Mouse (Mus musculus): ENCODE data around the gene Gm10337. TPM values are rescaled to one million over a fixed set of nuclear protein-coding genes. Genes with fewer than 3 reads are reported as not detected.

Gm10337 gene
- polyA plus RNA-seq, 1 experiment from 2014 or later: 6.4 TPM

DNA sequence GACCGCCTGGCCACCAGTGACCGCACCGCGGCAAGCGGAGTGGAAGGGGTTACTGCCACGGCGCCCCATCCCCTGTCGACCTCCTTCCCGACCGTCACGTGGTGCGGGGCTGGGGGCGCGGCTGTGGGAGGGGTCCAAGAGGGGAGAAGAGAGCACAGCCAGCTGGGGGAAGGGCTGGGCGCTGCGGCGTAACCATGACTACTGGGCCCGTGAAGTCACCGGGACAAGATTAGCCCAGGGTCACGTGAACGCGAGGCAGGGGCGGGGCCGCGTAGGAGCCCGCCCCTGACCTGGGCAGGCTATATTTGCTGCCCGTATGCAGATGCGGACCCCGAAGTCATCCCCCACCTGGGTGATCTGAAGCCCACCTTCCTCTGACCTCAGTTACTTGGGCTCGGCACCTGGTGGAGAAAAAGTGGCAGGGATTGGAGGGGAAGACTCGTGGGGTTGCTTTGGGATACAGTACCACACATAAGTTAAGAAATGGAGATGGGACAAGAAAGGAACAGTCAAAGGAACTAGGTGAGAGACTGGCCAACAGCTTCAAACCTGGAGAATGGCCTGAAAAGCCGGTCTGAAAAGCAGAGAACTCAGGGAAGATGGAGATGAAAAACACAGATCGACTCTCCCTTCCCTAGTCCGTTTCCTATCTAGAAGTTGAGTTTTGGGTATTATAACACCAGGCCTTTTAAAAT lies 7.2 kb downstream of the Gm10337 start:
- 3% methylated on average over 34 of the region's 34 CpGs for WGBS
- peak overlapping the region; percentile 67 for H3K9ac ChIP-seq (replicated peaks)
- no peaks in the 10 kb centered on the region for H3K9me3 ChIP-seq (replicated peaks)
- peaks cover 13% of the 10 kb centered on the region; the same call in 1 of the 2 replicates for H3K36me3 ChIP-seq
- H3K27me3 ChIP-seq (replicated peaks): no peaks in the 10 kb centered on the region
- H3K4me1 ChIP-seq: peaks cover 69% of the 10 kb centered on the region
- H3K4me2 ChIP-seq: peak overlapping the region; percentile 87
- peak overlapping the region; percentile 67 for H3K4me3 ChIP-seq (replicated peaks)
- peak overlapping the region; percentile 92 for H3K27ac ChIP-seq (replicated peaks)
- peak; percentile 96 for ATAC-seq (ENCODE audit: low FRiP score)

DNA sequence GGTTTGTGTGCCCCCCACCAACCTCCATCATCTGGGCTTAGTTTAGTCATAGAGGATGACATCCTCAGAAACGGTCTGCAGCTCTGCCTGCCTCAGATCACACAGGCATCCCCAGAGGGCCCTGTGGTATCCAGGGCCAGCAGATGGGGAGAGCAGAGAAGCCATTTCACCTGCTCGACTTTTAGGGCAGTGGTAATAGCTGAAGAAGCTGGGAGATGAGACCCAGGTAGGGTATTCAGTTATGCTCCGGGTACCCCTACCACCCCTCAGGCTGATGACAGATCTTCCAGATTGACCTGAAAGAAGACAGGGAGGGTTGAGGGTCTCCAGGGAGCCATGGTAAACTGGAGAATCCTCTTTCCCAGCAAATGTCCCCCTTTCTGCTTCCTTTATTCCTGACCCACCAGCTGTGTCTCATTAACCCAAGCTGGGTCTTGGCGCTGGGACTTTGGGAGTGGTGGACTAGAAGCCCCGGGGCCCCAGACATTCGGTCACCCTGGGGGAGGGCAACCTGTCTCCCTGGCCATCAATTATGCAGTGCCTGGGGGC lies 7.8 kb downstream of the Gm10337 start:
- H3K9me3 ChIP-seq (replicated peaks): no peaks in the 10 kb centered on the region
- peak overlapping the region; percentile 67; the same call in 1 of the 2 replicates for H3K9ac ChIP-seq (replicated peaks)
- H3K4me2 ChIP-seq: peak overlapping the region; percentile 87
- no peak for ATAC-seq (ENCODE audit: low FRiP score)
- peaks cover 13% of the 10 kb centered on the region; the same call in 1 of the 2 replicates for H3K36me3 ChIP-seq
- H3K4me3 ChIP-seq (replicated peaks): peak overlapping the region; percentile 67
- peak overlapping the region; percentile 92 for H3K27ac ChIP-seq (replicated peaks)
- whole genome bisulfite sequencing: 5% methylated on average over 6 of the region's 6 CpGs
- H3K4me1 ChIP-seq: peaks cover 75% of the 10 kb centered on the region
- no peaks in the 10 kb centered on the region for H3K27me3 ChIP-seq (replicated peaks)

DNA sequence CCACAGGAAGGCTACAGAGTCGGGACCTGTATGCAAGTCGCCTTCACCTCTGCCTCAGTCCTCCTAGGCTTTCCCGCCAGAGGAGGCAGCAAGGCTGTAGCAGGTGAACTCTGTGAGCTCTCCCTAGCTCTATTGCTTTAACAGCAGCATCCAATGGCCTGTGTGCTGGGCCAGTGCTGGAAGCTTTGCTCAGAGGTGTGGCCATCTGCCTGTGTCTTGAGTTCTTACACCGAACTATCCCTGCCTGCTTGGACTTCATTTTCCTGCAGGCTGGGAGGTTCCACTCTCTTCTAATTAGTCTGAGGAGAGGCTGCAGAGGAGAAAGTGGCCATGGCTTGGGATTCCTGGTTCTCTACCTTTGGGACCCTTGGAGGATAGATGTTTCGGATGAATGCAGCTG lies 8.5 kb downstream of the Gm10337 start:
- H3K9me3 ChIP-seq (replicated peaks): no peaks in the 10 kb centered on the region
- H3K9ac ChIP-seq (replicated peaks): peak overlapping the region; percentile 12; the same call in 1 of the 2 replicates
- H3K4me1 ChIP-seq: peaks cover 75% of the 10 kb centered on the region
- no peaks in the 10 kb centered on the region for H3K27me3 ChIP-seq (replicated peaks)
- no peak for ATAC-seq (ENCODE audit: low FRiP score)
- H3K4me3 ChIP-seq (replicated peaks): no peak overlapping the region
- peaks cover 13% of the 10 kb centered on the region; the same call in 1 of the 2 replicates for H3K36me3 ChIP-seq
- WGBS: 25% methylated on average over 5 of the region's 5 CpGs
- H3K27ac ChIP-seq (replicated peaks): peak overlapping the region; percentile 92
- peak overlapping the region; percentile 87 for H3K4me2 ChIP-seq

DNA sequence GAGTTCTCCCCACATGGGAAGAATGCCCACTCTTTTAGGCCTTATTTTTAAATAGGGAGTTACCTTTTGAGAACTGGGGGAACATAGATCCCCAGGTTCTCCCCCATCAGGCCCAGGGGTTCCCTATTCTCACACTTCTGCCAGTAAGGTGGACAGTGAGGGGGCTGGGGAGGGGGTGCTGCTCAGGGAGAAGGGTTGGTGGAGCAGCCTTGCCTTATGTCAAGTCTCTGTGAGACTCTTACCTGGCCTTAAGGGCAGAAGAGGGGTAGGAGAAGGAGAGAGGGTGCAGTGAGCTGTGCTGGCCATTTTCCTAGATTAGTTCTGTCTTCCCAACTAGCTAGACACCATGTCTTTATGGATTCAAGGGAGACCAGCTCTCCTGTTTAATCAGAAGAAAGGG lies 8.9 kb downstream of the Gm10337 start:
- H3K9ac ChIP-seq (replicated peaks): peak overlapping the region; percentile 12; the same call in 1 of the 2 replicates

DNA sequence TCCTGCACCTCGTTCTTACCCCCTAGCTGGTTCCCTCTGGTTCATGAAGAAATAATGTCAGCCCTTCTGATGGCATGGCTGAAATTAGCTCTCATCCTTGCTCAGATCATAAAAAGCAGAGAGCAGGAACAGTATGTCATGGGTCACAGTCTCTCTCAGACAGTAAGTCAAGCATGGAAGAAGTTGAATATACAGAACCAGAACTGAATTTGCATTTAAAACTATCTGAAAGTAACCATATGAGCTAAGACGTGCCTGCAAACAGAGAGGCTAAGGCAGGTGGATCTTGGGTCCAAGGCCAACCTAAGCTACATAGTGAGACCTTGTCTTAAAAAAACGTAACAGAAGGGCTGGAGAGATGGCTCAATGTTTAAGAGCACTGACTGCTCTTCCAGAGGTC lies 9.5 kb downstream of the Gm10337 start:
- no peaks in the 10 kb centered on the region for H3K27me3 ChIP-seq (replicated peaks)
- no peak for ATAC-seq (ENCODE audit: low FRiP score)
- no peak overlapping the region for H3K9ac ChIP-seq (replicated peaks)
- no peak overlapping the region for H3K4me2 ChIP-seq
- no peaks in the 10 kb centered on the region for H3K9me3 ChIP-seq (replicated peaks)
- H3K27ac ChIP-seq (replicated peaks): no peak overlapping the region
- 78% methylated on average over 3 of the region's 3 CpGs for WGBS
- 0 out of 2 replicates have a peak, but pooled peaks cover 5% of the 10 kb centered on the region for H3K36me3 ChIP-seq
- peaks cover 75% of the 10 kb centered on the region for H3K4me1 ChIP-seq
- H3K4me3 ChIP-seq (replicated peaks): no peak overlapping the region

More for the DNA sequence above, 8.9 kb downstream of the Gm10337 start:
- Histone ChIP-seq H3K4me1 (peaks cover 75% of the 10 kb centered on the region), H3K36me3 (peaks cover 11% of the 10 kb centered on the region; the same call in 1 of the 2 replicates), H3K9me3 (replicated peaks) (no peaks in the 10 kb centered on the region), H3K4me2 (peak overlapping the region; percentile 87), H3K4me3 (replicated peaks) (no peak overlapping the region), H3K27ac (replicated peaks) (peak overlapping the region; percentile 92), H3K27me3 (replicated peaks) (no peaks in the 10 kb centered on the region)
- ATAC-seq (ENCODE audit: low FRiP score): no peak

- Histone ChIP-seq H3K36me3 (no peaks in the 10 kb centered on the region), H3K4me1 (peaks cover 71% of the 10 kb centered on the region), H3K9me3 (replicated peaks) (no peaks in the 10 kb centered on the region), H3K4me3 (replicated peaks) (peak overlapping the region; percentile 66), H3K4me2 (peak overlapping the region; percentile 78), H3K27ac (replicated peaks) (peak overlapping the region; percentile 100; the same call in 1 of the 2 replicates), H3K27me3 (replicated peaks) (no peaks in the 10 kb centered on the region), H3K9ac (replicated peaks) (peak overlapping the region; percentile 85)
- no peak for ATAC-seq (ENCODE audit: low FRiP score)
- WGBS: 82% methylated on average over 2 of the region's 2 CpGs
Measured at GRCm38 (mm10) chr15:102515261-102515660, 11.7 kb downstream of the Gm10337 start.

DNA sequence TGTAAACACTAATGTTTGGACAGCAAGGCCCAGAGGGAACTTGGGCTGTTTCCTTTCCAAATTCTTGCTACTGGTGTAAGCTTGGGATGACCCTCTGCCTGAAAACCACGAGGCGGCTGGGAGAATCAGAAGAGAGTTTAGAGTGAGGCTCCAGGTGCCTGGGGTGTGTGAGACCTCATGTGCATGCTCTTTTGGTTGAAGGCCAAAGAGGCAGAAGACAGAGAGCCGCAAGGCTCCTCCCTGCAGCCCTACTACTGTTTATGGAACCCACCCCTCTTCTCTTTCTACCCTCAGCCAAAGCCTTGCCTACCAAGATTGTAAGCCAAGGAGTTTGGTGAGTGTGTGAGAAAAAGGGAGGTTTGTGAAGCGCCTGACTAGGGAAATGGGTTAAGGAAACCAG lies 12.3 kb downstream of the Gm10337 start:
- peak overlapping the region; percentile 66 for H3K4me3 ChIP-seq (replicated peaks)
- H3K36me3 ChIP-seq: no peaks in the 10 kb centered on the region
- H3K4me1 ChIP-seq: peaks cover 74% of the 10 kb centered on the region
- H3K9me3 ChIP-seq (replicated peaks): no peaks in the 10 kb centered on the region
- ATAC-seq (ENCODE audit: low FRiP score): no peak
- H3K27me3 ChIP-seq (replicated peaks): no peaks in the 10 kb centered on the region
- H3K4me2 ChIP-seq: peak overlapping the region; percentile 78
- H3K27ac ChIP-seq (replicated peaks): peak overlapping the region; percentile 100
- 56% methylated on average over 4 of the region's 4 CpGs for WGBS
- peak overlapping the region; percentile 85 for H3K9ac ChIP-seq (replicated peaks)

DNA sequence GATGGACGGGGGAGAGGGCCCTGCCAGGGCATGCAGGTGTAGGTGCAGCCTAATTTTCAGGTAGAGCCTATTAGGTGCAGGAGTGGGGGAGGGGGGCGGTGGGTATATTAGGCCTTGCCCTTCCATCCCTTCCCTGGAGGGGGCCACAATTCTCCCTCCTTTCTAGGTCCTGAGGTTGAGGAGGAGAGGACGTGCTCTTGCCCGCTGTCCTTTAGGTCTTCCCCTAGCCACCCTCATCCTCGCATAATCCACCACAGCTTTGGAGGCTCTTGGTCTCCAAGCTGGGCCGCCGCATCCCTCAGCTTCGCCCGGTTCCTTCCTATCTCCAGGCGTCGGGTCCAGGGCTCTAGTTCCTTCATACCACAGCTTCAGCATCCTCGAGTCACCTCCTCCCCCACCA lies 12.8 kb downstream of the Gm10337 start:
- Histone ChIP-seq H3K27ac (replicated peaks) (peak overlapping the region; percentile 100), H3K9ac (replicated peaks) (peak overlapping the region; percentile 85), H3K4me3 (replicated peaks) (peak overlapping the region; percentile 66), H3K36me3 (peaks cover 3% of the 10 kb centered on the region; the same call in 1 of the 2 replicates), H3K9me3 (replicated peaks) (no peaks in the 10 kb centered on the region), H3K4me2 (peak overlapping the region; percentile 78), H3K4me1 (peaks cover 69% of the 10 kb centered on the region), H3K27me3 (replicated peaks) (no peaks in the 10 kb centered on the region)
- ATAC-seq (ENCODE audit: low FRiP score): no peak
- under 1% methylated on average over 12 of the region's 12 CpGs for WGBS

DNA sequence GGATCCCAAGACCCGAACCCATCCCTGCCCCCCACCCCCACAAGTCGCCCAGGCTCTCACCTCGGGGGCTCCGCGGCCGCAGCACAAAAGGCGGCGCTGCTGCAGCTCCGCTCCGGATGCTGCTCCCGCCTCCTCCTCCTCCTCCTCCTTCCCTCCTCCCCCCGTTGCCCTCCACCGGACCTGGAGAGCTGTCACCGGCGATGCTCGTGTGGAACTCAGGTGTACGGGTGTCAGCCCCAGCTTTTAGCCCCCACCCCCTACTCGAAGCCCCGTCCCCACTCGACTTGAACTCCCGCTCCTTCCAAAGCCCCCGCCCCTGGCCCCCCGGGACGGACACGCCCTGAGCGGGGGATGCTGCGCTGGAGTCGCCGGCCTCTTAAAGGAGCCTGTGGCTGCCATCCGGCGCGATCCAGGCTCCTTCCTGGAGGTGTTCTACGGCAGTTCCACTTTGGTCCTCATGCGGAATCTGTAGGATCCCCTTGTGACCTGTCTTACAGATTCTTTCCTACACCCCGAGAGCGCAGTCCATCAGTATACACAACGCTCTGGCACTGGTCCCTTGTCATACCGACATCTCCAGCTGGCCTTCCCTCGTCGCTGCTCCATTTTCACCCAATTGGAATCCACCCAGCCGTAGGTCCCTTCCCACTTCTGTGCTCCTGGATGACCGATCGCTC lies 13.3 kb downstream of the Gm10337 start, which contains the start of gene Map3k12:
TSS of gene Map3k12 (minus strand) at position 337 of the 677 bp plus-strand sequence.
- peak within 1 kb of the TSS; percentile 100 for H3K27ac ChIP-seq (replicated peaks)
- under 1% methylated on average over 43 of the region's 43 CpGs for WGBS
- no peaks in the 10 kb centered on the region for H3K9me3 ChIP-seq (replicated peaks)
- peak; percentile 13; the same call in 1 of the 2 replicates for ATAC-seq (ENCODE audit: low FRiP score)
- H3K4me3 ChIP-seq (replicated peaks): peak within 1 kb of the TSS; percentile 66
- peak within 1 kb of the TSS; percentile 85 for H3K9ac ChIP-seq (replicated peaks)
- no peaks in the 10 kb centered on the region for H3K27me3 ChIP-seq (replicated peaks)
- peak within 1 kb of the TSS; percentile 78 for H3K4me2 ChIP-seq
- H3K4me1 ChIP-seq: peaks cover 63% of the 10 kb centered on the region
- H3K36me3 ChIP-seq: peaks cover 7% of the 10 kb centered on the region; the same call in 1 of the 2 replicates

GRCm38 (mm10) chr15:102517631-102517975 lies 14.1 kb downstream of the Gm10337 start:
- 0% methylated on average over 10 of the region's 10 CpGs for WGBS
- ATAC-seq (ENCODE audit: low FRiP score): no peak
- no peaks in the 10 kb centered on the region for H3K9me3 ChIP-seq (replicated peaks)

GRCm38 (mm10) chr15:102517976-102518858 lies 14.7 kb downstream of the Gm10337 start, which contains the start of gene Tarbp2:
TSS of gene Tarbp2 (plus strand) at chr15:102518192.
- no peaks in the 10 kb centered on the region for H3K27me3 ChIP-seq (replicated peaks)
- H3K4me3 ChIP-seq (replicated peaks): peak within 1 kb of the TSS; percentile 66
- peaks cover 49% of the 10 kb centered on the region for H3K4me1 ChIP-seq
- peak within 1 kb of the TSS; percentile 78 for H3K4me2 ChIP-seq
- H3K9me3 ChIP-seq (replicated peaks): no peaks in the 10 kb centered on the region
- H3K36me3 ChIP-seq: peaks cover 14% of the 10 kb centered on the region
- peak within 1 kb of the TSS; percentile 85 for H3K9ac ChIP-seq (replicated peaks)
- peak within 1 kb of the TSS; percentile 100 for H3K27ac ChIP-seq (replicated peaks)
- ATAC-seq (ENCODE audit: low FRiP score): peak; percentile 91
- under 1% methylated on average over 60 of the region's 60 CpGs for WGBS

More at GRCm38 (mm10) chr15:102517631-102517975, 14.1 kb downstream of the Gm10337 start:
- Histone ChIP-seq H3K9ac (replicated peaks) (peak overlapping the region; percentile 85), H3K4me2 (peak overlapping the region; percentile 78), H3K4me3 (replicated peaks) (peak overlapping the region; percentile 66), H3K27ac (replicated peaks) (peak overlapping the region; percentile 100), H3K4me1 (peaks cover 55% of the 10 kb centered on the region), H3K27me3 (replicated peaks) (no peaks in the 10 kb centered on the region), H3K36me3 (peaks cover 14% of the 10 kb centered on the region)
